Mouse (Mus musculus) kidney, adult 10 weeks (tissue): ENCODE results near the gene Slc22a19. TPM values are rescaled to one million over a fixed set of nuclear protein-coding genes. Genes with fewer than 3 reads are reported as not detected.

ENCODE experiments used
- polyA plus RNA-seq: library from polyadenylated mRNA; stranded (reverse); fragments of 350-450 nt; fragmentation: Illumina TruSeq; extraction: RNeasy Lipid Tissue Mini Kit (QIAGEN cat#74804); gene quantifications from one replicate; pipeline ENCODE4 v1.2.3, GENCODE M21; 2014; ENCODE audit warnings: low read depth, low replicate concordance

Slc22a19 gene
- polyA plus RNA-seq, result 407 TPM

DNA sequence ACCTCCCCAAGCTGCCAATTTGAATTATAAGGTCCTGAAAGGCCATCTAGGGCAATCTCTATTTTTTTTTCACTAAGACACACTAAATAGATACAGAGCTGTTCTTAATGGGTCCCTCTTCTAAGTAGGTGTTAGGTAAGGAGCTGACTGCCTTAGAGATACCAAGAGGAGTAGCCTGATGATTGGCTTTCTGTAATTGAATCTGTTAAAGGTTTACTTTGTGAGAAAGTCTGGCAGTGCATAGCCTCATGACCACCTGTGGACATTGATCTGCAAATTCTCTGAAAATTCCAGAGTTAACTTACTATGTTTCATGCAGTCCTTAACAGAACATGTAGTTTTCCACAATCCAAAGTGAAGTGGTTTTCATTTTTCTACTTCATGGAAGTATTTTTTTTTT lies at the start of gene Slc22a19:
Gene Slc22a19, minus strand, starts transcription at position 163 of the 400 bp plus-strand sequence.

Other genes starting within 250 kb of the Slc22a19 start
- gene Rtn3, start 228.0 kb downstream of the Slc22a19 start, polyA plus RNA-seq, result 696 TPM
- 83.7 TPM for gene Atl3, start 217.3 kb downstream of the Slc22a19 start, polyA plus RNA-seq
- gene Pla2g16, start 153.9 kb downstream of the Slc22a19 start, polyA plus RNA-seq, result 7.6 TPM
- 3.9 TPM for gene Lgals12, start 104.1 kb downstream of the Slc22a19 start, polyA plus RNA-seq
- gene Hrasls5, start 98.8 kb downstream of the Slc22a19 start, polyA plus RNA-seq, result not detected
- 27.5 TPM for gene Slc22a26, start 91.4 kb upstream of the Slc22a19 start, polyA plus RNA-seq